Mouse (Mus musculus): ENCODE data around the gene Bicra. TPM values are rescaled to one million over a fixed set of nuclear protein-coding genes. Genes with fewer than 3 reads are reported as not detected.

Bicra gene
- total and polyA plus RNA-seq, 3 experiments: 0.32 to 10.2 (median 2.2) TPM

GRCm38 (mm10) chr7:16052684-16053083 lies 5.0 kb upstream of the Bicra start (continued):
- peak; percentile 49; the same call in 1 of the 2 replicates for TF ChIP-seq MXI1 (IDR thresholded peaks at IDR 0.05; ENCODE audit: low read depth, low read length)

DNA sequence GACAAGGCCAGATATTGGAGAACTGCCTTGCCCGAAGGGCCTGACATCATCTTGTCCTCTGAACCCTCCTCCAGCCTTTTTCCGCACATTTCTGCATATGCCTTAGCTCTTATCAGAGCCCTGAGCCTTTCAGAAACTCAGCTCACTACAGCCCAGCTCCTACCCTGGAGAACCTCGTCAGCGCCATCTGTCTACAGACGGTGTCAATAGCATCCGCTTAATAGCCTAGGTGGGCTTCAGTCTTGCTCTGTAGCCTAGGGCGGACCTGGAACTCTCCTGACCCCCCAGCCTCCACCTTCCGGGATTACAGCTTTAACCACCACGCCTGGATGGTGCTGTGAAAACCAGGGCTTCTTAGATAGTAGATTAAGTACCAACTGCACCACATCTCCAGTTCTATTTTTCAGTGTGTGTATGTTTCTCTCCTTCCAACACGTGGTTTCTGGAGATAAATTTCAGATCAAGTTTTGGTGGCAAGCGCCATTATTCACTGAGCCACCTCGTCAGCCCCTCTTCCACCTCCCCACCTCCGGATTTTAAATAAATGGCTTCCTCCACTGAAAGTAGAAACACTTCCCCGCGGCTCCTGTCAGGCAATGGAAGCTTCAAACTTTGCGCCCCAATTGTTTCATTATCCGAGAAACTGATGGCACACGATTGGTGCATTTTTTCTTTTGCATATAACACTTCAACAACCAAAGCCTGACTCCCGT lies 4.3 kb upstream of the Bicra start:
- Histone ChIP-seq H3K27me3 (replicated peaks) (no peaks in the 10 kb centered on the region), H3K79me2 (replicated peaks; ENCODE audit: control insufficient read depth, extremely low read depth, insufficient read depth, poor library complexity, severe bottlenecking) (peaks cover 14% of the 10 kb centered on the region), H3K9ac (ENCODE audit: insufficient read depth, low read depth) (peak overlapping the region; percentile 91), H3K27ac (ENCODE audit: insufficient read depth, low read depth) (peak overlapping the region; percentile 58), H3K9me3 (replicated peaks; ENCODE audit: low read length) (no peaks in the 10 kb centered on the region), H3K4me2 (ENCODE audit: insufficient read depth, low read depth, poor library complexity, severe bottlenecking) (peak overlapping the region; percentile 74), H3K4me3 (replicated peaks in 1 of 3; ENCODE audit: low read depth in 2 of 3, low read length in 2 of 3, poor library complexity in 1 of 3) (peak overlapping the region; percentile 67 to 91 (median 70)), H3K4me1 (ENCODE audit: control insufficient read depth in 1 of 2, insufficient read depth in 2 of 2) (peaks cover 19 to 56% of the 10 kb centered on the region in 2 experiments), H3K36me3 (replicated peaks in 1 of 2; ENCODE audit: control insufficient read depth in 1 of 2, insufficient read depth in 1 of 2, low read length in 1 of 2) (no peaks in the 10 kb centered on the region)
- dilution Hi-C loops (cut with MboI; ENCODE audit: extremely low pct_ligation_motif_present, extremely low pct_unique_long_range_greater_than_20kb, low sequenced_read_pairs): no loop called here
- in situ Hi-C loops (cut with MboI; ENCODE audit: low pct_ligation_motif_present, low pct_unique_long_range_greater_than_20kb, low sequenced_read_pairs): loop anchor here (25.0 kb wide), 1 partner anchor 210 kb away; the partner anchor contains the start of genes C5ar1 and Inafm1
- 0 out of 2 replicates have a peak, but pooled peaks have one; percentile 32 for TF ChIP-seq POLR2A (IDR thresholded peaks at IDR 0.05; ENCODE audit: low read depth, low read length)
- TF ChIP-seq TBP (conservative IDR thresholded peaks at IDR 0.05; ENCODE audit: low read depth, low read length): no peak
- TF ChIP-seq MAX (IDR thresholded peaks at IDR 0.05; ENCODE audit: low read length): peak; percentile 84
- TF ChIP-seq CTCF (conservative IDR thresholded peaks at IDR 0.05 in 1 of 2, IDR thresholded peaks at IDR 0.05 in 1 of 2; ENCODE audit: low read depth in 2 of 2, low read length in 2 of 2): peak; percentile 39 to 90; a peak in 3 of 4 replicates
- no peak; the same call in 1 of the 2 replicates for TF ChIP-seq ETS1 (conservative IDR thresholded peaks at IDR 0.05; ENCODE audit: low read depth, low read length)
- TF ChIP-seq RAD21 (IDR thresholded peaks at IDR 0.05; ENCODE audit: low read depth, low read length): peak; percentile 67
- peak; percentile 84 for TF ChIP-seq SMC3 (IDR thresholded peaks at IDR 0.05; ENCODE audit: low read depth, low read length)
- peak; percentile 51; the same call in 1 of the 2 replicates for TF ChIP-seq MYC (IDR thresholded peaks at IDR 0.05; ENCODE audit: low read depth, low read length)
- 0 out of 2 replicates have a peak, but pooled peaks have one; percentile 13 for TF ChIP-seq USF2 (conservative IDR thresholded peaks at IDR 0.05; ENCODE audit: low read depth, low read length)
- no peak for TF ChIP-seq JUN (IDR thresholded peaks at IDR 0.05; ENCODE audit: insufficient read depth, low read depth, low read length)
- no peak for TF ChIP-seq IRF4 (IDR thresholded peaks at IDR 0.05; ENCODE audit: low read depth, low read length)
- TF ChIP-seq PAX5 (IDR thresholded peaks at IDR 0.05; ENCODE audit: low read length): no peak
- TF ChIP-seq UBTF (IDR thresholded peaks at IDR 0.05; ENCODE audit: low read depth, low read length): 0 out of 2 replicates have a peak, but pooled peaks have one; percentile 7
- TF ChIP-seq MXI1 (IDR thresholded peaks at IDR 0.05; ENCODE audit: low read depth, low read length): peak; percentile 24; the same call in 1 of the 2 replicates
- TF ChIP-seq HCFC1 (IDR thresholded peaks at IDR 0.05; ENCODE audit: low read depth, low read length): peak; percentile 33; the same call in 1 of the 2 replicates
- TF ChIP-seq ZNF384 (IDR thresholded peaks at IDR 0.05; ENCODE audit: low read depth, low read length): peak; percentile 77
- DNase-seq (ENCODE audit: extremely low read depth): peak; percentile 91

DNA sequence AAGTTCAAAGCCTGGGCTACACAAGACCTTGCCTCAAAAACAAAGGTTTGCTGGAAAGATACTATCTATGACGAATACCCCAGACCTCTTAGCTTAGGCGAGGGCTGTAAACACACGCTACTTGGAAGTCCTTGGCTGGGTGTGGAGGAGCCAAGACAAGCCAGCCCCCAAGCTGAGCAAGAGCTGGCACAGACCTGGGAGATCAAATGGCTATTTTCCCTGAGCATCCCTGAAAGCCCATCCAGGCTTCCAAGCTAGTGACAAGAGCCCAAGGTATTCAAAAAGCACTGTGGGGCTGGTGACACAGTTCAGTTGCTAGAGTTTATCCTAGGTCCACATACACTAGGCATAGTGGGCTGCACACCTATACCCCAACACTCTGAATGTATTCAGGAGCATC lies 2.9 kb upstream of the Bicra start:
- H3K4me1 ChIP-seq (ENCODE audit: control insufficient read depth in 1 of 2, insufficient read depth in 2 of 2): peaks cover 16 to 48% of the 10 kb centered on the region in 2 experiments
- no peak for TF ChIP-seq SMC3 (IDR thresholded peaks at IDR 0.05; ENCODE audit: low read depth, low read length)
- TF ChIP-seq ZMIZ1 (IDR thresholded peaks at IDR 0.05; ENCODE audit: low read depth, low read length): no peak
- no peak for TF ChIP-seq ZKSCAN1 (IDR thresholded peaks at IDR 0.05; ENCODE audit: borderline replicate concordance, low read depth, low read length)
- TF ChIP-seq USF2 (conservative IDR thresholded peaks at IDR 0.05; ENCODE audit: low read depth, low read length): no peak
- TF ChIP-seq POLR2AphosphoS2 (IDR thresholded peaks at IDR 0.05; ENCODE audit: low read depth, low read length): no peak
- TF ChIP-seq RAD21 (IDR thresholded peaks at IDR 0.05; ENCODE audit: low read depth, low read length): no peak
- no peak for TF ChIP-seq TCF12 (IDR thresholded peaks at IDR 0.05; ENCODE audit: low read depth, low read length)
- no peak for TF ChIP-seq JUN (IDR thresholded peaks at IDR 0.05; ENCODE audit: insufficient read depth, low read depth, low read length)
- no peak overlapping the region for H3K9ac ChIP-seq (ENCODE audit: insufficient read depth, low read depth)
- no peak overlapping the region for H3K4me2 ChIP-seq (ENCODE audit: insufficient read depth, low read depth, poor library complexity, severe bottlenecking)
- H3K4me3 ChIP-seq (replicated peaks in 1 of 3; ENCODE audit: low read depth in 2 of 3, low read length in 2 of 3, poor library complexity in 1 of 3): peak overlapping the region in 1 of 3 experiments; percentile 79
- dilution Hi-C loops (cut with MboI; ENCODE audit: extremely low pct_ligation_motif_present, extremely low pct_unique_long_range_greater_than_20kb, low sequenced_read_pairs): no loop called here
- no peaks in the 10 kb centered on the region for H3K9me3 ChIP-seq (replicated peaks; ENCODE audit: low read length)
- H3K27me3 ChIP-seq (replicated peaks): no peaks in the 10 kb centered on the region
- no peak for DNase-seq (ENCODE audit: extremely low read depth)
- H3K36me3 ChIP-seq (replicated peaks in 1 of 2; ENCODE audit: control insufficient read depth in 1 of 2, insufficient read depth in 1 of 2, low read length in 1 of 2): no peaks in the 10 kb centered on the region
- peaks cover 27% of the 10 kb centered on the region for H3K79me2 ChIP-seq (replicated peaks; ENCODE audit: control insufficient read depth, extremely low read depth, insufficient read depth, poor library complexity, severe bottlenecking)
- in situ Hi-C loops (cut with MboI; ENCODE audit: low pct_ligation_motif_present, low pct_unique_long_range_greater_than_20kb, low sequenced_read_pairs): loop anchor here (25.0 kb wide), 1 partner anchor 212 kb away; the partner anchor contains the start of genes C5ar1 and Inafm1
- no peak overlapping the region for H3K27ac ChIP-seq (ENCODE audit: insufficient read depth, low read depth)
